Mouse (Mus musculus): ENCODE results near the gene Plcb4.

The Plcb4 gene

GRCm38 (mm10) chr2:135856826-135857225 is 198.0 kb downstream of the Plcb4 start:
- no peak for DNase-seq (ENCODE audit: low read depth)

- no peak for DNase-seq (ENCODE audit: low read depth)
Observed at GRCm38 (mm10) chr2:135861531-135862488, 203.0 kb downstream of the Plcb4 start.

- no peak for DNase-seq (ENCODE audit: low read depth)
Observed at GRCm38 (mm10) chr2:135862489-135863390, 203.9 kb downstream of the Plcb4 start.

GRCm38 (mm10) chr2:135863391-135864076 is 204.7 kb downstream of the Plcb4 start:
- no peak for DNase-seq (ENCODE audit: low read depth)

GRCm38 (mm10) chr2:135866421-135866820 is 207.6 kb downstream of the Plcb4 start:
- no peak for DNase-seq (ENCODE audit: low read depth)

- no peak for DNase-seq (ENCODE audit: low read depth)
Observed at GRCm38 (mm10) chr2:135866838-135867237, 208.0 kb downstream of the Plcb4 start.

- no peak for DNase-seq (ENCODE audit: low read depth)
Observed at GRCm38 (mm10) chr2:135869637-135870036, 210.8 kb downstream of the Plcb4 start.

- DNase-seq (ENCODE audit: low read depth), result no peak
Observed at GRCm38 (mm10) chr2:135873146-135873545, 214.3 kb downstream of the Plcb4 start.

GRCm38 (mm10) chr2:135873761-135874160 is 214.9 kb downstream of the Plcb4 start:
- DNase-seq (ENCODE audit: low read depth), result no peak

- no peak for DNase-seq (ENCODE audit: low read depth)
Observed at GRCm38 (mm10) chr2:135875549-135875948, 216.7 kb downstream of the Plcb4 start.

- no peak for DNase-seq (ENCODE audit: low read depth)
Observed at GRCm38 (mm10) chr2:135879356-135879755, 220.5 kb downstream of the Plcb4 start.

GRCm38 (mm10) chr2:135880269-135880760 is 221.5 kb downstream of the Plcb4 start:
- DNase-seq (ENCODE audit: low read depth), result no peak

GRCm38 (mm10) chr2:135883359-135883758 is 224.5 kb downstream of the Plcb4 start:
- DNase-seq (ENCODE audit: low read depth), result no peak

GRCm38 (mm10) chr2:135884534-135885180 is 225.8 kb downstream of the Plcb4 start:
- DNase-seq (ENCODE audit: low read depth), result no peak

GRCm38 (mm10) chr2:135885607-135886006 is 226.8 kb downstream of the Plcb4 start:
- no peak for DNase-seq (ENCODE audit: low read depth)

- no peak for DNase-seq (ENCODE audit: low read depth)
Observed at GRCm38 (mm10) chr2:135886081-135886679, 227.4 kb downstream of the Plcb4 start.

- no peak for DNase-seq (ENCODE audit: low read depth)
Observed at GRCm38 (mm10) chr2:135887805-135888204, 229.0 kb downstream of the Plcb4 start.

GRCm38 (mm10) chr2:135888206-135888605 is 229.4 kb downstream of the Plcb4 start:
- DNase-seq (ENCODE audit: low read depth), result no peak

GRCm38 (mm10) chr2:135888767-135889166 is 230.0 kb downstream of the Plcb4 start:
- no peak for DNase-seq (ENCODE audit: low read depth)

GRCm38 (mm10) chr2:135890083-135890482 is 231.3 kb downstream of the Plcb4 start:
- DNase-seq (ENCODE audit: low read depth), result no peak

- DNase-seq (ENCODE audit: low read depth), result no peak
Observed at GRCm38 (mm10) chr2:135891097-135891496, 232.3 kb downstream of the Plcb4 start.
